Mouse (Mus musculus) lung, adult 2 months (tissue): Measurements from ENCODE around the gene Gm27029. TPM values are rescaled to one million over a fixed set of nuclear protein-coding genes. Genes with fewer than 3 reads are reported as not detected.

Experiments used
- DNase-seq: peaks from one replicate; pipeline ENCODE4 v3.0.0; 2022
- H3K4me1 ChIP-seq: fragments of 200-500 bp; 2 replicates; pipeline ENCODE4 v1.6.1; 2011; ENCODE audit warnings: low read length; ENCODE audit not compliant: control insufficient read depth, insufficient read depth
- H3K4me3 ChIP-seq: fragments of 200-500 bp; replicated peaks from 2 replicates; pipeline ENCODE3; 2011; ENCODE audit warnings: low read depth, mild to moderate bottlenecking, control low read depth, low read length; ENCODE audit errors: extremely low read depth
- CTCF ChIP-seq: fragments of 200-500 bp; IDR thresholded peaks from 2 replicates; pipeline ENCODE4 v1.5.1; 2011; ENCODE audit warnings: mild to moderate bottlenecking, low read length, control low read depth; ENCODE audit not compliant: insufficient read depth
- POLR2A ChIP-seq: fragments of 200-500 bp; IDR thresholded peaks from 2 replicates; pipeline ENCODE4 v1.6.1; 2011; ENCODE audit warnings: low read depth, mild to moderate bottlenecking, control low read depth, low read length, borderline replicate concordance; ENCODE audit errors: extremely low read depth
- WGBS: fragments of 180-500 bp; shearing (Covaris S2); methylation state at CpG from one replicate; pipeline ENCODE4 v1.1.7; 2018; 5-methylcytosine and 5-hydroxymethylcytosine counted together
- polyA plus RNA-seq: library from polyadenylated mRNA; depleted of rRNA; stranded (reverse); fragments of >200 nt; gene quantifications from 2 replicates; pipeline ENCODE4 v1.2.3, GENCODE M21; 2012; rRNA removed

The Gm27029 gene
- polyA plus RNA-seq, 1 experiment, result 0.22 TPM

GRCm38 (mm10) chr11:101359776-101360175 lies 64.8 kb downstream of the Gm27029 start:
- H3K4me3 ChIP-seq, result no peak overlapping the region
- no peaks in the 10 kb centered on the region for H3K4me1 ChIP-seq
- WGBS, result 66% methylated on average over 9 of the region's 9 CpGs
- no peak for DNase-seq
- no peak for TF ChIP-seq POLR2A
- no peak for TF ChIP-seq CTCF

- TF ChIP-seq CTCF, result no peak
- no peak for TF ChIP-seq POLR2A
- 44% methylated on average over 3 of the region's 3 CpGs for WGBS
- Histone ChIP-seq H3K4me3 (no peak overlapping the region), H3K4me1 (no peaks in the 10 kb centered on the region)
- DNase-seq, result no peak
Observed at GRCm38 (mm10) chr11:101357505-101358182, 67.0 kb downstream of the Gm27029 start.

Other genes with a start within 250 kb of the Gm27029 start
- gene Ccr10, start 249.4 kb downstream of the Gm27029 start, polyA plus RNA-seq, result 0.45 and 0.62 TPM in 2 replicates
- gene Ezh1, start 198.3 kb downstream of the Gm27029 start, polyA plus RNA-seq, result 38.9 and 50.1 TPM in 2 replicates
- 710 and 828 TPM in 2 replicates for gene Ramp2, start 178.8 kb downstream of the Gm27029 start, polyA plus RNA-seq
- gene Vps25, start 171.1 kb downstream of the Gm27029 start, polyA plus RNA-seq, result 82.9 and 97.4 TPM in 2 replicates
- 6.5 and 10.4 TPM in 2 replicates for gene Wnk4, start 164.2 kb downstream of the Gm27029 start, polyA plus RNA-seq
- gene Cntd1, start 145.8 kb downstream of the Gm27029 start, polyA plus RNA-seq, result 0.22 and 0.59 TPM in 2 replicates
- 194 and 283 TPM in 2 replicates for gene Coa3, start 145.7 kb downstream of the Gm27029 start, polyA plus RNA-seq
- gene Becn1, start 122.5 kb downstream of the Gm27029 start, polyA plus RNA-seq, result 70.3 and 97.9 TPM in 2 replicates
- 30.6 and 40.4 TPM in 2 replicates for gene Psme3, start 108.6 kb downstream of the Gm27029 start, polyA plus RNA-seq
- 3.3 and 3.6 TPM in 2 replicates for gene Aoc2, start 99.7 kb downstream of the Gm27029 start, polyA plus RNA-seq
- 11.5 and 15.3 TPM in 2 replicates for gene Aoc3, start 94.2 kb downstream of the Gm27029 start, polyA plus RNA-seq
- 0.13 TPM in 1 of 2 replicates, not detected in the other for gene G6pc, start 57.2 kb downstream of the Gm27029 start, polyA plus RNA-seq
- 20.5 and 20.9 TPM in 2 replicates for gene Aarsd1, start 7.2 kb downstream of the Gm27029 start, polyA plus RNA-seq
- gene Rundc1, start 289 bp upstream of the Gm27029 start, polyA plus RNA-seq, result 21.7 and 22.4 TPM in 2 replicates
- gene Ptges3l, start 537 bp upstream of the Gm27029 start, polyA plus RNA-seq, result 1.7 and 5.3 TPM in 2 replicates
- gene Rpl27, start 17.5 kb upstream of the Gm27029 start, polyA plus RNA-seq, result 221 and 297 TPM in 2 replicates
- gene Ifi35, start 23.6 kb upstream of the Gm27029 start, polyA plus RNA-seq, result 57.9 and 76.4 TPM in 2 replicates
- gene Rnd2, start 40.2 kb upstream of the Gm27029 start, polyA plus RNA-seq, result 14.8 and 17.7 TPM in 2 replicates
- 224 and 235 TPM in 2 replicates for gene Vat1, start 41.4 kb upstream of the Gm27029 start, polyA plus RNA-seq
- gene Brca1, start 127.2 kb upstream of the Gm27029 start, polyA plus RNA-seq, result 0.25 and 0.28 TPM in 2 replicates
- 100 and 116 TPM in 2 replicates for gene Nbr1, start 127.4 kb upstream of the Gm27029 start, polyA plus RNA-seq
- 32.1 and 41.1 TPM in 2 replicates for gene Tmem106a, start 157.4 kb upstream of the Gm27029 start, polyA plus RNA-seq
- gene Gm11634, start 174.5 kb upstream of the Gm27029 start, polyA plus RNA-seq, result not detected in 2 replicates
- 21.8 and 26.9 TPM in 2 replicates for gene Rdm1, start 202.4 kb upstream of the Gm27029 start, polyA plus RNA-seq
- gene Arl4d, start 240.7 kb upstream of the Gm27029 start, polyA plus RNA-seq, result 40.1 and 67.8 TPM in 2 replicates